10 mouse cellular contexts compared by ENCODE assay signal in the genomic region with DNA sequence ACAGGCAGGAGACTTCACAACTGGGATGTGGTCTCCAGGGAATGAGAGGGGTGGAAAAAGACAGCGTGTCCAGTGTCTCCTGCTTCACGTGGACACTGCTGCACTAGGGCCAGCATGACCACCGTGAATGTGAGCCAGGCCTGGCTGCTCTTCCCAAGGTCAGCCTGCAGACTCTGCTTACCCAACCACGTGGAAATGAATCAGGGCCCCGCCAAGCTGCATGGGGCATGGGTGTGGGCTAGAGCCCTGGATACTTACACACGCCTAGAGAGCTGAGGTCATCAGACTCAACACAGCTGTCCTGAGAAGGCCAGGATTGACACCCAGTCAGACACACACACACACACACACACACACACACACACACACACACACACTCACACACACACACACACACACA.
DNase-seq lines count a peak whose midpoint lies in the region; ATAC-seq and TF ChIP-seq lines count a peak whose summit lies in the region.
"Had no signal": no experiment of that assay in that cellular context is flagged by ENCODE, and none has a peak within 500 bp of the region (broad histone marks: within the 10 kb centered on the region; RNA-seq: fewer than 3 reads in every experiment).

No protein-coding gene starts in this region.

- TF ChIP-seq EP300 in heart, postnatal 0 days (IDR thresholded peaks at IDR 0.05; ENCODE audit: low read depth) = no peak

- intact Hi-C loops in left cerebral cortex, adult 2 months (cut with DNase I) = no loop called here

- WGBS in heart, postnatal 0 days = 39% methylated on average over 6 of the region's 6 CpGs
- WGBS in midbrain, postnatal 0 days = 70% methylated on average over 6 of the region's 6 CpGs

- H3K27me3 ChIP-seq in heart, postnatal 0 days (ENCODE audit: control insufficient read depth, insufficient read depth, low read length) = no peaks in the 10 kb centered on the region
- no peaks in the 10 kb centered on the region for H3K27me3 ChIP-seq in midbrain, postnatal 0 days (ENCODE audit: insufficient read depth, low read length)
- H3K27me3 ChIP-seq: hindbrain, embryonic 13.5 days had no signal

- no peaks in the 10 kb centered on the region for H3K9me3 ChIP-seq in heart, postnatal 0 days (replicated peaks; ENCODE audit: control insufficient read depth, low read length)
- H3K9me3 ChIP-seq in midbrain, postnatal 0 days (ENCODE audit: low read length) = no peaks in the 10 kb centered on the region
- H3K9me3 ChIP-seq: hindbrain, embryonic 13.5 days had no signal

- no peak overlapping the region for H3K4me3 ChIP-seq in bone marrow macrophage, adult 2 months (ENCODE audit: insufficient read depth, low read length)
- no peak overlapping the region for H3K4me3 ChIP-seq in heart, postnatal 0 days (ENCODE audit: low read depth, low read length)
- no peak overlapping the region for H3K4me3 ChIP-seq in left cerebral cortex, adult 2 months
- H3K4me3 ChIP-seq in midbrain, postnatal 0 days (ENCODE audit: low read depth, low read length) = no peak overlapping the region
- H3K4me3 ChIP-seq: hindbrain, embryonic 13.5 days had no signal

- peak overlapping the region; percentile 34; the same call in 1 of the 2 replicates for H3K27ac ChIP-seq in bone marrow macrophage, adult 2 months (ENCODE audit: insufficient read depth, low read depth, low read length)
- no peak overlapping the region for H3K27ac ChIP-seq in heart, postnatal 0 days (ENCODE audit: low read depth)
- H3K27ac ChIP-seq in left cerebral cortex, adult 2 months = no peak overlapping the region
- no peak overlapping the region for H3K27ac ChIP-seq in midbrain, postnatal 0 days (ENCODE audit: low read depth, low read length)
- H3K27ac ChIP-seq: hindbrain, embryonic 13.5 days had no signal

- H3K4me2 ChIP-seq in heart, postnatal 0 days (ENCODE audit: low read depth, low read length) = no peak overlapping the region
- no peak overlapping the region for H3K4me2 ChIP-seq in midbrain, postnatal 0 days (ENCODE audit: low read depth, low read length, poor library complexity, severe bottlenecking)
- H3K4me2 ChIP-seq: hindbrain, embryonic 13.5 days had no signal

- ATAC-seq in heart, postnatal 0 days (ENCODE audit: insufficient read depth, low read depth) = peak; percentile 81; the same call in 1 of the 2 replicates
- no peak for ATAC-seq in midbrain, postnatal 0 days (ENCODE audit: low FRiP score)

- H3K36me3 ChIP-seq in heart, postnatal 0 days (replicated peaks; ENCODE audit: control insufficient read depth, insufficient read depth, low read length) = no peaks in the 10 kb centered on the region
- no peaks in the 10 kb centered on the region for H3K36me3 ChIP-seq in midbrain, postnatal 0 days (ENCODE audit: insufficient read depth, low read length)
- H3K36me3 ChIP-seq: hindbrain, embryonic 13.5 days had no signal

- TF ChIP-seq POLR2A in bone marrow macrophage, adult 2 months (IDR thresholded peaks at IDR 0.05; ENCODE audit: borderline replicate concordance, low read depth, low read length) = 0 out of 2 replicates have a peak, but pooled peaks have one; percentile 36

- H3K4me1 ChIP-seq in bone marrow macrophage, adult 2 months (ENCODE audit: control insufficient read depth, insufficient read depth, low read length) = peaks cover 17% of the 10 kb centered on the region
- no peaks in the 10 kb centered on the region for H3K4me1 ChIP-seq in heart, postnatal 0 days (ENCODE audit: control insufficient read depth, insufficient read depth)
- no peaks in the 10 kb centered on the region for H3K4me1 ChIP-seq in midbrain, postnatal 0 days (ENCODE audit: insufficient read depth, low read length)
- H3K4me1 ChIP-seq: hindbrain, embryonic 13.5 days had no signal

- no peak for TF ChIP-seq CTCF in bone marrow macrophage, adult 2 months (IDR thresholded peaks at IDR 0.05; ENCODE audit: low read depth, low read length)
- no peak for TF ChIP-seq CTCF in heart, postnatal 0 days (IDR thresholded peaks at IDR 0.05; ENCODE audit: low read depth)
- no peak for TF ChIP-seq CTCF in left cerebral cortex, adult 2 months (IDR thresholded peaks at IDR 0.05)
- TF ChIP-seq CTCF in midbrain, postnatal 0 days (IDR thresholded peaks at IDR 0.05) = no peak

- H3K9ac ChIP-seq in heart, postnatal 0 days (replicated peaks; ENCODE audit: low read depth, low read length) = no peak overlapping the region
- no peak overlapping the region for H3K9ac ChIP-seq in midbrain, postnatal 0 days (replicated peaks; ENCODE audit: low read length, poor library complexity, severe bottlenecking)
- H3K9ac ChIP-seq: hindbrain, embryonic 13.5 days had no signal

- DNase-seq in ovary, adult 18-20 months (ENCODE audit: low spot score) = peak; percentile 70
- DNase-seq in ovary, postnatal 14 days (ENCODE audit: low spot score) = no peak
- peak; percentile 34 for DNase-seq in heart, postnatal 0 days (ENCODE audit: low spot score)
- peak; percentile 53 for DNase-seq in testis, postnatal 10 days (ENCODE audit: low spot score)
- no peak for DNase-seq in left cerebral cortex, adult 2 months (ENCODE audit: extremely low spot score in 1 of 2, low spot score in 2 of 2)
- no peak for DNase-seq in midbrain, postnatal 0 days (ENCODE audit: low spot score)
- DNase-seq in right cerebral cortex, adult 18-20 months = no peak
- DNase-seq: right cerebral cortex, postnatal 4 days had no signal

Comparison
In these comparisons a context has a peak if more than half of its experiments do, and no peak if none do; other contexts are left out.
1. DNase-seq: peak in ovary, adult 18-20 months (single experiment), heart, postnatal 0 days (single experiment) and testis, postnatal 10 days (single experiment); none in ovary, postnatal 14 days (single experiment), left cerebral cortex, adult 2 months (0 of 2), midbrain, postnatal 0 days (single experiment) and right cerebral cortex, adult 18-20 months (single experiment).